Mouse (Mus musculus) gastrocnemius, postnatal 36 days (tissue): ENCODE results near the gene Olfr867. TPM values are rescaled to one million over a fixed set of nuclear protein-coding genes. Genes with fewer than 3 reads are reported as not detected.

Experiments
- DNase-seq, 2 experiments: peaks; one replicate each; pipeline ENCODE4 v3.0.0; 2022
- intact Hi-C: fragments of 180-260 bp; cut with DNase I; formaldehyde crosslinking; loops from one replicate; pipeline ENCODE4 v1.15.1; 2025
- long read RNA-seq, 2 experiments: library from polyadenylated mRNA; stranded (forward); transcript quantifications; one replicate each; pipeline ENCODE4 v2.0.0; 2021
- microRNA-seq, 2 experiments: library from miRNA; unstranded; fragments of <30 nt; microRNA quantifications; one replicate each; pipeline ENCODE4 v1.2.0; 2021
- total RNA-seq, 2 experiments: library from RNA; stranded (reverse); gene quantifications; 2 replicates each; pipeline ENCODE4 v1.2.3; 2021

Olfr867 gene
- total RNA-seq = not detected
- long read RNA-seq, experiment 1 = 0 reads
- long read RNA-seq, experiment 2 = 0 reads

DNA sequence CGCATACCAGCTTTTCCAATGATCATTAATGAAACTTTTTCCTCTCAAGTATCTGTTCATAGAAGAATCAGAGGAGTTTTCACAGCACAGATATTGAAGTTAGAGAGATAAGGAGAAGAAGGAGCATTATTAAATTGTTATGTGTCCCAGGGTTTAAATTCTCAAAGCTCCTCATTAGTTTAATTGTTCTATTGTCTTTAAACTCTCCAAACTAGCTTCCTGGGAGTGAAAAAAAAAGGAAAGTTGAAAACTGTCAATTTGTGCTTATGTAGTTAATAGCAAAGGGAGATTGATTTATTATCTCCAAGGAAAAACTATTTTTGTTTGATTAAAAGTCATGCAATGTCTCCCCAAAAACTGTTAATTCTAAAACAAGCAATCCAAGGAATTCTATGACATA is at the start of gene Olfr867:
TSS of gene Olfr867 (minus strand) at position 101 of the 400 bp plus-strand sequence.
- DNase-seq = no peak
- intact Hi-C loops = no loop called here

DNA sequence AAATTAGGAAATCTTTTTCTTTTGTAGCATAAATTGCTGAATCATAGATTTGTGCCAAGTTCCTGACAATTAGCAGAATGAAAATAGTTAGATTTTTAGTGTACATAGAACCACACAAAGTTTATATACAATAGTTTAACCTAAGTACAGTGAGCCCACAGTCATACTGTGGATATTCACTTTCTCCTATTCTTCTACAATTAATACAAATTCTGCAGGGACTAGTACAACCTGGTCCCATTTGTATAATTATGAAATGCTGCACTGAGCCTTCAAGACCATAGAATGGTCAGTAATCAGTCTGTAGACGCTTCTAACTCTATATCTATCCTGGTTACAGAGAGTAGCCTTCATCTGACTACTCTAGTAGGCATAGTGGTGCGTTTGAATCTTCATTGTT is 41.0 kb upstream of the Olfr867 start, which contains the start of gene Olfr868:
TSS of gene Olfr868 (plus strand) at position 301 of the 400 bp plus-strand sequence.
- intact Hi-C loops = no loop called here
- DNase-seq = no peak

DNA sequence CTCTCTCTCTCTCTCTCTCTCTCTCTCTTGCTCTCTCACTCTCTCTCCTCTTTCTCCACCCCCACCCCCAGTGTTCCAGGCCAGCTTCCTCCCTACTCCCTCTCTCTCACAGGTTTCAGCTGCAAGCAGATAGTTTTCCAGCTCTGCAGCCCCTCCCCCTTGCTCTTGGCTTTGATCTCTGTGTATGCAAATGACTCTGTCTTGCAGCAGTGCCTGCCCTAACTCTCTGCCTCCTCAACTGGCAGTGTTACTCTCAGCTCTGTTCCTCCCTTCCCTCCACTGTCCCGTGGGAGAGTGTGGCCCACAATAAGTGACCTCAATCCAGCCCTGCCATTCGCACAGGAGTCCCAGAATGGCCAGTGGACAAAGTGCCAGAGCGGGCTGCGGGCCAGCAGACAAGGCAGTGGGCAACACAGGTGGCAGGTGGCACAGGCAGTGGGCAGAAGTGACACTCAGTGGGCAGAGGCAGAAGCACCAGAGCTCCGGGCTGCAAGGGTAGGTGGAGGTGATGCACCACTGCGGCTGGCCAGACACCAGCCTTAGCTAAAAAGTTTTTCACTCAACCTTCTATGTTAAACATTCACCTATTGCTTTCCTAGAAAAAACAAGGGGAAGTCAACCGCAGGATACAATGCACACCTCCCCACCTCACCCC is 16.3 kb upstream of the Olfr867 start:
- intact Hi-C loops = no loop called here
- no peak for DNase-seq

DNA sequence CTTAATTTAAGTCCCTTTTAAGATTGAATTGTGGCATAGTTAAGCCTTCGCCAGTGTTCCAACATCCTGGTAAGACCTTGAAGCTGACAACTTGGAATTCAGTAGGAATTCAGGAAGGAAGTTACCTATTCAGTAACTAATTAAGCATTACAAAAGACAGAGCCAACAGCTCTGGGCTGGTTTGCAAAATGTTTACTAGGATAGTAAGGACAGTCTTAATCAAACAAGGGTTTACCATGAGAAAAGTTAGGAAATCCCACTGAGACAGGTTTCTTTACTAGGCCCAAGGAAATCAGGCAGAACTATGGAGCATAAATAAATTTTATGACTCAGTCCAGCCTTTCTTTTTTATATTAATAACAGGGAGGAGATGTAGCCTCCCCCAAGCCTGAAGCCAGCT is 13.9 kb upstream of the Olfr867 start:
- intact Hi-C loops = no loop called here
- DNase-seq = no peak

DNA sequence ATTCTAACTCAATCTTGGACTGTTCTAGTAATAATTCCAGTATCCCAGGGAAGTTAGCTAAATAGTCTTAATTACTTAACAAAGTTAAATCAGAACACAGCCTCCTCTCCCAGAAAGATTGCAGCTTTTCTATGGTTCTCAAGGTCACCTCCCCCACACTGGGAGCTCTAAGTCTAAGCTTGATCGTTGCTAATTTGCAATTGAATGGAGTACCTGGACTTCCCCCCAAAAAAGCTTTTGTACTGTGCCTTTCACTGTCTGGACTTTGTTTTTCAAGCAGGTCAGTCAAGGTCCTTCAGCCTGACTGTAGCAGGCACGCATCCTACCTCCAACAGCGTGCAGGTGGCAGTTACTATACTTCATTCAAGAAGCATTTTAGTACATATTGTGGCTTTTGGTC is 12.9 kb upstream of the Olfr867 start:
- intact Hi-C loops = no loop called here

DNA sequence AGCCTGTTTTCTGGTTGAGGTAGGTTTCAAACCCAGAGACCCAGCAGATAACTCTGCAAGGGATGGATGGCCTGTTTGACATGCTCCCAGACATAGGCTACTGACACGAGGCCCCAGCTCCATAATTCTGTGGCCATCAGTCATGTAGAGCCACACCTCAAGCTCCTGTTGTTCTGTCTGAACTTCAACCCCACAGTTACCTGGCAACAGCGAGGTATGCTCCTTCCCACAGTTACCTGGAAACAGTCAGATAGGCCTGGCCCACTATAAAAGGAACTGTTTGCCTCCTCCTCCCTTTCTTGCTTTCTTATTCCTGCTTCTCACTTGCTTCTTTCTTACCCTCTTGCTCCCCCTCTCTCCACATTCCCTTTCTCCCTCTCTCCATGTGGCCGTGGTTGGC is 9.4 kb downstream of the Olfr867 start:
- DNase-seq = no peak
- intact Hi-C loops = no loop called here

More for the DNA sequence above, 12.9 kb upstream of the Olfr867 start:
- no peak for DNase-seq

DNA sequence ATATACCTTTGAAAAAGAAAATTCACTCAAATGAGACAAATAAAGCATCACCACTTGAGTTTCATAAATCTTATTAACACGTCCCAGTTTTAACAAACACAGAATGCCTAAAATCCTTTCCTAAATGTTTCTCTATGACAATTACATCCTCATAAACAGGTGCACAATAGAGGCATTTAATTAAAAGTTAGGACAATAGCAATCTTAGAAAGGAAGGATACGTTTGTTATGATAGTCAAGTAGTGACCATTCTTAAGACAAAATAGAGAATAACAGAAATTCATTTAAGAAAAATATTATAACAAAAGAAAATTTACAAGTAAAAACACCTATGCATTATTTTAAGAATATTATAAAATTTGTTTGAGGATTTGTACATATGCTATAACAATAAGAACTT is 29.4 kb downstream of the Olfr867 start, which contains the start of gene Olfr866:
TSS of gene Olfr866 (minus strand) at position 101 of the 400 bp plus-strand sequence.
- intact Hi-C loops = no loop called here
- no peak for DNase-seq

Small RNA genes lying within 50 kb of the gene (microRNA-seq; reads per million reads assigned to microRNA genes)
- 0 reads per million in 2 experiments for gene Gm26231
- gene Gm44395 = 0 reads per million in 2 experiments

Other genes with a start within 250 kb of the Olfr867 start
- not detected for gene Olfr860, start 207.8 kb downstream of the Olfr867 start, total RNA-seq
- gene Olfr862, start 169.6 kb downstream of the Olfr867 start, total RNA-seq = not detected
- gene Olfr77, start 140.7 kb downstream of the Olfr867 start, total RNA-seq = not detected
- not detected for gene Olfr866, start 29.5 kb downstream of the Olfr867 start, total RNA-seq
- gene Olfr868, start 41.1 kb upstream of the Olfr867 start, total RNA-seq = not detected
- not detected for gene Olfr869, start 71.4 kb upstream of the Olfr867 start, total RNA-seq
- not detected for gene Olfr870, start 116.5 kb upstream of the Olfr867 start, total RNA-seq
- not detected for gene Olfr871, start 154.6 kb upstream of the Olfr867 start, total RNA-seq
- not detected for gene Olfr872, start 179.6 kb upstream of the Olfr867 start, total RNA-seq
- gene Olfr39, start 224.8 kb upstream of the Olfr867 start, total RNA-seq = not detected
- gene Olfr873, start 241.0 kb upstream of the Olfr867 start, total RNA-seq = not detected